Mouse (Mus musculus): ENCODE data around the gene Isy1. TPM values are rescaled to one million over a fixed set of nuclear protein-coding genes. Genes with fewer than 3 reads are reported as not detected.

Gene Isy1
- total and polyA plus RNA-seq, 3 experiments = 7.3 to 22.8 (median 22.3) TPM

- H3K79me2 ChIP-seq (replicated peaks; ENCODE audit: control insufficient read depth, insufficient read depth, low read length) = no peaks in the 10 kb centered on the region
- WGBS = 6% methylated on average over 1 of the region's 1 CpGs
- DNase-seq = no peak
- H3K4me1 ChIP-seq (ENCODE audit: control insufficient read depth, insufficient read depth, low read length) = no peaks in the 10 kb centered on the region
- H3K4me3 ChIP-seq = no peak overlapping the region
- no peak overlapping the region for H3K9ac ChIP-seq (ENCODE audit: low read depth, low read length)
- TF ChIP-seq EP300 (IDR thresholded peaks at IDR 0.05; ENCODE audit: insufficient read depth, low read depth, low read length) (no peak), POLR2A (IDR thresholded peaks at IDR 0.05; ENCODE audit: insufficient read depth, low read depth, low read length) (no peak)
- intact Hi-C loops (cut with DNase I) = no loop called here
- H3K27ac ChIP-seq = no peak overlapping the region
- H3K27me3 ChIP-seq (ENCODE audit: control insufficient read depth, insufficient read depth, low read length) = no peaks in the 10 kb centered on the region
- H3K36me3 ChIP-seq (ENCODE audit: control insufficient read depth, insufficient read depth, low read length) = no peaks in the 10 kb centered on the region
Measured at GRCm38 (mm10) chr6:87857071-87857470, 18.5 kb upstream of the Isy1 start.

- DNase-seq = no peak
- 78% methylated on average over 4 of the region's 4 CpGs for WGBS
- TF ChIP-seq EP300 (IDR thresholded peaks at IDR 0.05; ENCODE audit: insufficient read depth, low read depth, low read length) (no peak), POLR2A (IDR thresholded peaks at IDR 0.05; ENCODE audit: insufficient read depth, low read depth, low read length) (no peak), CTCF (IDR thresholded peaks at IDR 0.05) (no peak)
- H3K9ac ChIP-seq (ENCODE audit: low read depth, low read length) = no peak overlapping the region
- peaks cover 4% of the 10 kb centered on the region; the same call in 1 of the 2 replicates for H3K79me2 ChIP-seq (replicated peaks; ENCODE audit: control insufficient read depth, insufficient read depth, low read length)
- intact Hi-C loops (cut with DNase I) = loop anchor here (5.0 kb wide), 1 partner anchor 41 kb away; the partner anchor contains the start of gene Rab43
- no peak overlapping the region for H3K27ac ChIP-seq
- H3K27me3 ChIP-seq (ENCODE audit: control insufficient read depth, insufficient read depth, low read length) = no peaks in the 10 kb centered on the region
- H3K4me1 ChIP-seq (ENCODE audit: control insufficient read depth, insufficient read depth, low read length) = peaks cover 3% of the 10 kb centered on the region
- H3K36me3 ChIP-seq (ENCODE audit: control insufficient read depth, insufficient read depth, low read length) = peaks cover 5% of the 10 kb centered on the region
- no peak overlapping the region for H3K4me3 ChIP-seq
Measured at GRCm38 (mm10) chr6:87853446-87853845, 14.8 kb upstream of the Isy1 start.

- peaks cover 21% of the 10 kb centered on the region for H3K36me3 ChIP-seq (ENCODE audit: control insufficient read depth, insufficient read depth, low read length)
- DNase-seq = no peak
- no peak overlapping the region for H3K9ac ChIP-seq (ENCODE audit: low read depth, low read length)
- H3K4me1 ChIP-seq (ENCODE audit: control insufficient read depth, insufficient read depth, low read length) = peaks cover 9% of the 10 kb centered on the region
- H3K79me2 ChIP-seq (replicated peaks; ENCODE audit: control insufficient read depth, insufficient read depth, low read length) = peaks cover 4% of the 10 kb centered on the region; the same call in 1 of the 2 replicates
- no peak overlapping the region; the same call in 1 of the 2 replicates for H3K4me3 ChIP-seq
- WGBS = 86% methylated on average over 6 of the region's 6 CpGs
- TF ChIP-seq CTCF (IDR thresholded peaks at IDR 0.05) (no peak), EP300 (IDR thresholded peaks at IDR 0.05; ENCODE audit: insufficient read depth, low read depth, low read length) (no peak), POLR2A (IDR thresholded peaks at IDR 0.05; ENCODE audit: insufficient read depth, low read depth, low read length) (no peak)
- no peak overlapping the region for H3K27ac ChIP-seq
- intact Hi-C loops (cut with DNase I) = loop anchor here (1.0 to 5.0 kb wide), 4 partner anchors 14 to 61 kb away; partner anchors contain the start of genes Copg1, Hmces, Isy1 and Rab43
- no peaks in the 10 kb centered on the region for H3K27me3 ChIP-seq (ENCODE audit: control insufficient read depth, insufficient read depth, low read length)
Measured at GRCm38 (mm10) chr6:87851871-87852270, 13.3 kb upstream of the Isy1 start.

- peaks cover 10% of the 10 kb centered on the region for H3K4me1 ChIP-seq (ENCODE audit: control insufficient read depth, insufficient read depth, low read length)
- peak within 1 kb of the TSS; percentile 65 for H3K4me3 ChIP-seq
- H3K79me2 ChIP-seq (replicated peaks; ENCODE audit: control insufficient read depth, insufficient read depth, low read length) = peaks cover 6% of the 10 kb centered on the region; the same call in 1 of the 2 replicates
- 0 out of 2 replicates have a peak, but pooled peaks have one; percentile 20 for TF ChIP-seq EP300 (IDR thresholded peaks at IDR 0.05; ENCODE audit: insufficient read depth, low read depth, low read length)
- TF ChIP-seq CTCF (IDR thresholded peaks at IDR 0.05) = peak; percentile 10; the same call in 1 of the 2 replicates
- peak; percentile 96 for TF ChIP-seq POLR2A (IDR thresholded peaks at IDR 0.05; ENCODE audit: insufficient read depth, low read depth, low read length)
- peak within 1 kb of the TSS; percentile 97 for H3K27ac ChIP-seq
- peaks cover 28% of the 10 kb centered on the region for H3K36me3 ChIP-seq (ENCODE audit: control insufficient read depth, insufficient read depth, low read length)
- DNase-seq = peak; percentile 96 to 98
- H3K9ac ChIP-seq (ENCODE audit: low read depth, low read length) = peak within 1 kb of the TSS; percentile 96
- H3K27me3 ChIP-seq (ENCODE audit: control insufficient read depth, insufficient read depth, low read length) = no peaks in the 10 kb centered on the region
- intact Hi-C loops (cut with DNase I) = loop anchor here (1.0 to 5.0 kb wide), 4 partner anchors 13 to 62 kb away; partner anchors contain the start of genes Copg1, Hmces, Isy1 and Rab43
- under 1% methylated on average over 55 of the region's 55 CpGs for WGBS
Measured at GRCm38 (mm10) chr6:87850900-87851614, 12.5 kb upstream of the Isy1 start, which contains the start of gene Cnbp. TSS of gene Cnbp (minus strand) at chr6:87851106.

GRCm38 (mm10) chr6:87850155-87850899, 11.7 kb upstream of the Isy1 start:
- Histone ChIP-seq H3K27ac (peak overlapping the region; percentile 97), H3K27me3 (ENCODE audit: control insufficient read depth, insufficient read depth, low read length) (no peaks in the 10 kb centered on the region), H3K36me3 (ENCODE audit: control insufficient read depth, insufficient read depth, low read length) (peaks cover 33% of the 10 kb centered on the region), H3K79me2 (replicated peaks; ENCODE audit: control insufficient read depth, insufficient read depth, low read length) (peaks cover 6% of the 10 kb centered on the region; the same call in 1 of the 2 replicates), H3K4me3 (peak overlapping the region; percentile 65), H3K4me1 (ENCODE audit: control insufficient read depth, insufficient read depth, low read length) (peaks cover 10% of the 10 kb centered on the region), H3K9ac (ENCODE audit: low read depth, low read length) (peak overlapping the region; percentile 96)
- peak; percentile 77 to 80 for DNase-seq
- TF ChIP-seq CTCF (IDR thresholded peaks at IDR 0.05) (no peak), POLR2A (IDR thresholded peaks at IDR 0.05; ENCODE audit: insufficient read depth, low read depth, low read length) (no peak), EP300 (IDR thresholded peaks at IDR 0.05; ENCODE audit: insufficient read depth, low read depth, low read length) (no peak)
- intact Hi-C loops (cut with DNase I) = loop anchor here (2.0 to 5.0 kb wide), 2 partner anchors 38 to 62 kb away; partner anchors contain the start of genes Hmces and Rab43
- under 1% methylated on average over 66 of the region's 73 CpGs for WGBS
